Mouse (Mus musculus) heart, postnatal 0 days (tissue): ENCODE results near the gene Ssbp3.

ENCODE experiments used
- CTCF ChIP-seq: IDR thresholded peaks from 2 replicates; pipeline ENCODE4 v1.5.1; 2016; ENCODE audit warnings: antibody characterized with exemption, control low read depth, low read depth
- EP300 ChIP-seq: IDR thresholded peaks from 2 replicates; pipeline ENCODE4 v1.6.1; 2016; ENCODE audit warnings: antibody characterized with exemption, low read depth

DNA sequence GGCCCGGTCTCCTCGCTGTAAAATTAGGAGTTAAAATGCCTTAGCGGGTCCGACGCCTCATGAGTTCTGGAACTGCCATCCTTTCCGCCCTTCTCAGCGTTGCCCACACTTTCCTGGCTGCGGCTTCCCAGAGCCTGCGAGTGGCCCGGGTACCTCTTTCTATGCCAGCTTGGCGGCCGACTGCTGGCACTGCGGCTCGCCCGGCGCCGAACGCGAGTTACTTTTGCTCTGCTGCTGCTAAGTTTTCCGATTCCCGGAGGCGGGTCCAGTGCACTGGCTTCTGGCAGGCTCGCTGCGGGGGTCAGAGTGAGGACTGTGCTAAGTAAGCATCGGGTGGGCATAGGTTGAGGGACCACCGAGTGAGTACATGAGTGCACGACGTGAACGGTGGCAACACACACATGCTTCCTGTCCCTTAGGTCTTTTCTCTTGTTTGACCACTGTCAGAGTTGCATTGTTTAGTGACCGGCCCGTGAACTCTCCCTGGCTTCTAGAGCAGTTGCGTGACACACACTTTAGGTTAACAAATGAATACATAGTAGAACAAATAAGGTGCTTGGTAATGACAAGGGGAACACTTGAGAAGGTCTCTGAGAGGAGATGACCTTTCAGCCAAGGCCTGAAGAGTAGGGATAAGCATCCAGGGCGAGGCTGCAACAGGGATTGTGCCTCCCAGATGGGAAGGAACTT lies 156.8 kb downstream of the Ssbp3 start:
- no peak for TF ChIP-seq CTCF
- TF ChIP-seq EP300 = no peak
